Mouse (Mus musculus) lung, postnatal 36 days (tissue): ENCODE measurements around the gene Ttc21a.

Experiments used
- DNase-seq: peaks from one replicate; pipeline ENCODE4 v3.0.0; 2022; ENCODE audit warnings: mixed read lengths

The Ttc21a gene

GRCm38 (mm10) chr9:119941861-119942260 is 4.5 kb downstream of the Ttc21a start:
- DNase-seq = no peak

- DNase-seq = no peak
These were observed 5.9 kb downstream of the Ttc21a start for GRCm38 (mm10) chr9:119943326-119943725.

- no peak for DNase-seq
These were observed 7.9 kb downstream of the Ttc21a start for GRCm38 (mm10) chr9:119945173-119945900.

GRCm38 (mm10) chr9:119948804-119949203 is 11.4 kb downstream of the Ttc21a start:
- DNase-seq = no peak

GRCm38 (mm10) chr9:119950434-119950833 is 13.0 kb downstream of the Ttc21a start:
- peak; percentile 24 for DNase-seq

- DNase-seq = no peak
These were observed 14.0 kb downstream of the Ttc21a start for GRCm38 (mm10) chr9:119951388-119951787.

GRCm38 (mm10) chr9:119958835-119959234 is 21.4 kb downstream of the Ttc21a start:
- peak; percentile 32 for DNase-seq

- DNase-seq = no peak
These were observed 24.8 kb downstream of the Ttc21a start for GRCm38 (mm10) chr9:119962216-119962615.

- peak; percentile 88 for DNase-seq
These were observed 25.7 kb downstream of the Ttc21a start for GRCm38 (mm10) chr9:119962987-119963667.

GRCm38 (mm10) chr9:119964206-119964605 is 26.8 kb downstream of the Ttc21a start:
- DNase-seq = peak; percentile 86

- DNase-seq = peak; percentile 34
These were observed 27.8 kb downstream of the Ttc21a start for GRCm38 (mm10) chr9:119965186-119965585.

- DNase-seq = no peak
These were observed 29.0 kb downstream of the Ttc21a start for GRCm38 (mm10) chr9:119966221-119966910.

GRCm38 (mm10) chr9:119969811-119970210 is 32.4 kb downstream of the Ttc21a start:
- DNase-seq = no peak

GRCm38 (mm10) chr9:119970221-119970620 is 32.8 kb downstream of the Ttc21a start:
- DNase-seq = peak; percentile 85

GRCm38 (mm10) chr9:119970763-119971656 is 33.6 kb downstream of the Ttc21a start:
- DNase-seq = peak; percentile 55

GRCm38 (mm10) chr9:119972166-119972565 is 34.8 kb downstream of the Ttc21a start:
- no peak for DNase-seq

GRCm38 (mm10) chr9:119972582-119972981 is 35.2 kb downstream of the Ttc21a start:
- peak; percentile 24 for DNase-seq

GRCm38 (mm10) chr9:119973281-119973680 is 35.9 kb downstream of the Ttc21a start:
- DNase-seq = no peak

GRCm38 (mm10) chr9:119973869-119974520 is 36.6 kb downstream of the Ttc21a start:
- peak; percentile 34 for DNase-seq

GRCm38 (mm10) chr9:119974609-119975008 is 37.2 kb downstream of the Ttc21a start:
- no peak for DNase-seq

GRCm38 (mm10) chr9:119975286-119975685 is 37.9 kb downstream of the Ttc21a start:
- DNase-seq = no peak
